Mouse (Mus musculus): ENCODE results near the gene Aicda.

DNA sequence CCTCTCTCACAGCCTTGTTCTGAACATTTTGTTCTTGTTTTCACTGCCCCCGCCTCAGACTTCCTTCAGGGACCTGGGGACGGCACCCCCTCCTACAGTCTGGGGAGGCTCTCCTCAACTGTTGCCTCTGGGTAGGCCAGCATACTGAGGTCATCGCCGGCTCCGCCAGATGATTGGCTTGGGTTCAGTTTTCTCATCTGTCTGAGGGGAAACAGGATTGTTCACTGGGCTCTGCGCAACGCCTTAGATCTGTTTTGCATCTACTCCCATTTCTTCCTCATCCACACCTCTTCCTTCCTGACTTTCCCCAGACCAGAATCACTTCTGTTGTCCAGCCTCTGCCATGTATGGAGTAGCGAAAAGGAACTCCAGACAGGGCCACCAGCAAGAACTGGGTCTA lies 45.1 kb upstream of the Aicda start:
- no peak for TF ChIP-seq CTCF (IDR thresholded peaks at IDR 0.05)
- peak; percentile 41; the same call in 1 of the 2 replicates for TF ChIP-seq EP300 (IDR thresholded peaks at IDR 0.05)
